Mouse (Mus musculus): ENCODE measurements around the gene Pabpn1l. TPM values are rescaled to one million over a fixed set of nuclear protein-coding genes. Genes with fewer than 3 reads are reported as not detected.

Gene Pabpn1l
- total RNA-seq (2021) = not detected
- long read RNA-seq, experiment 1 = 0 reads
- long read RNA-seq, experiment 2 = 0 reads

DNA sequence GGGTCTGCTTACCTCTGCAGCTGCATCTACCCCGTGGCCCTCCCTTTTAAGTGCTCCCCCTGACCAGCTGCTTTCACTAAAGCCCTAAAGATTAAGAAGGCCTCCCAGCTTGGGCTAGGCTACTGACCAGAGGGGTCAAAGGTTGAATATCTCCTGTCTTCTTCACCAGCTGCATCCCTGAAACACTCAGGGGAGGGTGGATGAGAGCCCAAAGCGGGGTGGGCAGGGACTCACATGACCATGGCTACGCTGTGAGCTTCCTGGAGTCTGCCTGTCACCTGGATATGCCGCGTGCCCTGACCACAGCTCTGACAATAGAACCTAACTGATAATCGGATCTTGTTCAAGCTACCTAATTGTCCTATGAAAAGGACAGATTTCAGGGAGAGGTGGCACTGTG lies at the start of gene Pabpn1l:
Gene Pabpn1l, minus strand, starts transcription at position 13 of the 400 bp plus-strand sequence.
- DNase-seq = no peak

DNA sequence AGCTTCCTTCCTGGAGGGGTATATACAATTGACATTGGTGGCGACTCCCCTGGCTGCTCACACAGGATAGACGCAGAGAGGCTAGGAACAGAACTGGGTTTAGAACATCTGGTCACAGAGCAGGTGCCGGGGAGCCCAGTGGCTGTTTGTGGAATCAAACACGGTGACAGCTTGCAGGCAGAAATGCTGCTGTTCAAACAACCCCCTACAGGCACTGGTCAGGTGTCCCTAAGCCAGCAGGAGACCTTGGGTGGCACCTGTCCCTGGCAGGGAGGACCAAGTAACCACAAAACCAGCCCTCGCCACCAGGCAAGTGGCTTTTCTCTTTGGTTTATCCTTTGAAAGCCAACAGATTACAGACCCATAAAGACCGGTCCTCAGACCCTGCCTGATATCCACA lies 49.4 kb upstream of the Pabpn1l start:
- no peak for DNase-seq

DNA sequence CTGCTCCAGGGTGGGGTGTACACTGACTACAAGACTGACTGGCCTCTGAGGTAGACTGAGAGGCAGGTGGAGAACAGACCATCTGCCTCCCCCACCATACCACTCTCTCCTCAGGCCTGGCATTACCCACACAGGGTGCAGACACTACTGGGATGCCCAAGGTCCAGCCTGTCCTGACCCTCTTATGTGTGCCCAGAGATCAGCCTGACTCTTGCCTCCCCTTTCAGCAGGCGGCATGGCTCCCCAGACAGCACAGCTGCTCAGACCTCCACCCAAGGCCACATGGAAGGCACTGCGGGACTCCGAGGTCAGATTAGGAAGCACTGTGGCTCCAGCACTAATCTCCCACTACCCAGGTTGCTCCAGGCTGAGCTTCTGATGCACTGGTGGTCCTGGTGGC lies 48.2 kb upstream of the Pabpn1l start:
- no peak for DNase-seq

DNA sequence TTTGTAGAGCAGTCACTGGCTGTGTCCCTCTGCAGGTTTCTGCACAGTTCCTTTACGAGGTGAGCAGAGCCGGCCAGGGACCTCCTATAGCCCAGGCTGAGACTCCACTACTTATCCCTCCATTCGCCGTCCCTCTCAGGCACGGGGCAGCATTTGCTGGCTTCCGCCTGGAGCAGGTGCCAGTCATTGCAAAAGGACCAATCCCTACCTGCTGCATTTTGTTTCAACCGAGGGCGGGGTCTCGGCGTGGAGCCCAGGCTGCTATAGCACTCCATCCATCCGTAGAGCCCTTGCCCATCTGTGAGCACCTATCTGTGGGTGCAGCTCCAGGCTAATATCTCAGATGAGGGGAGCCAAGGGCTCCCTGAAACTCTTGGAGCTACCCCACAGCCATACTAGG lies 47.5 kb upstream of the Pabpn1l start:
- no peak for DNase-seq

DNA sequence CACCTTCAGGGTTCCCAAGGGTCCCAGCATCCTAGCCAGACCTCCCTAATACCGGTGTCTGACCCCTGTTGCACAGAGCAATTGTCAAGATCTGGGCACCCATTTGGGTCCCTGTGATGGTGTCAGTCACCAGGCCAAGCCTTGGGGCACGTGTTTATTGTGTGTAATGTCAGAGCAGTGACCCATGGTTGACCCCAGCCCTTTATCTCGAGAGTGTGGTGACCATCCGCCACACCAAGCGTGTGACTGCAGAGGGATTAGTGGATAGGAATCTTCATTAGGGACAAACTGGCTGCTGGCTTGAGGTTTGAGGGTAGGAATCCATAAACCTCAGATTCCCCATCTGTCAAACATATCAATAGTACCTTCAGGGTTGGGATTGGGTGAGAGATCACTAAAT lies 46.8 kb upstream of the Pabpn1l start:
- DNase-seq = no peak

DNA sequence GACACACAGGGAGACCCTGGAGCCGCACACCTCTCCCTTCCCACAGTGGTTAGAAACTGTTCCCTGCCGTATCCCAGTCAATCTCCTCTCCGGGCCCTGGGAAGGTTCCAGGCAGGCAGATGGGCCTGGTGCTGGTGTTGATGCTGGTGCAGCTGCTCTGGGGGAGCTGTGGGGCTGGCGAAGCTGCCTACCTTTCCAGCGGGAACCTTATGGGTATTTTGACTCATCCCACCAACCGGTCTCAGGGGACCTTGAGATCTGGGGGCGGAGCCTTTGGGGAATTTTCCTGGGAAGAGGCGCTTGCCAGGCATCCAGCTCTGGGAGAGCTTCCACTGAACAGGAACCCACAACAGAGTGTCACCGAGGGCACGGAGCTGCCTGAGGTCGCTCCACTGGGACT lies 45.3 kb upstream of the Pabpn1l start:
- no peak for DNase-seq

DNA sequence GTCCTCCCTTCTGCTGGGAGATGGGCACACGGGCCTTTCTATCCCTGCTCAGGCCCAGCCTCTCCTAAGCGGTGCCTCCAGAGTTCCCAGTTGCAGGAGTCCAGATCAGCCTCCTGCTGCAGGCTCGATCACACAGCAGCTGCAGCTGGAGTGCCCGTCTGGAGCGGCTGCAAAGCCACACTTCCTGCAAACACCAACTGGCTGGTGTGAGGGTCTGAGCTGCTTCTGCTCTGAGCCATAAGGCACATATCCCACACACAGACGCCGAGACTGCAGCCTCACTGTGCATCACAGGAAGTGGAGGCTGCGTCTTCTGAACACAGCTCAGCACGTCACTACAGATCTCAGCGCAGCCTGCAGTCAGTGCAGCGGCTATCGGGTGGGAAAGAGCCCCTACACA lies 44.3 kb upstream of the Pabpn1l start:
- DNase-seq = no peak

DNA sequence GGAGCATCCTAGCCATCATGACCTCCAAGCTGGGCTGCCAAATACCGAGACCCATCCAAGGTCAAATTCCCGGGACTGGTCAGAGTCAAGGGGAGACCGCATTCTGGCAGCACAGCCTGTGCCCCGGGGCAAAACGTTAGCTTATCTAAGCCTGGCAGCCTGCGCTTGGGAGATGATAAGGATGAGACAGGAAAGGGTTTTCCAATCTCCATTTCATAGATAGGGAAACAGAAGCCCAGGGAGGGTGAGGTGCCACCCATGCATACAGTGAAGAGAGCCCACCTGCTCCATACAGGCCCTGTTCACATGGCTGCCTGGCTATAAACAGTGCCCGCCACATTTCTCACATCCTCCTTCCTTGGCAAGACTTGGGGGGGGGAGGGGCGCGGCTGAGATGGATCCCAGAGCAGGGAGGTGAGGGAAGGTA lies 43.8 kb upstream of the Pabpn1l start:
- DNase-seq = no peak

DNA sequence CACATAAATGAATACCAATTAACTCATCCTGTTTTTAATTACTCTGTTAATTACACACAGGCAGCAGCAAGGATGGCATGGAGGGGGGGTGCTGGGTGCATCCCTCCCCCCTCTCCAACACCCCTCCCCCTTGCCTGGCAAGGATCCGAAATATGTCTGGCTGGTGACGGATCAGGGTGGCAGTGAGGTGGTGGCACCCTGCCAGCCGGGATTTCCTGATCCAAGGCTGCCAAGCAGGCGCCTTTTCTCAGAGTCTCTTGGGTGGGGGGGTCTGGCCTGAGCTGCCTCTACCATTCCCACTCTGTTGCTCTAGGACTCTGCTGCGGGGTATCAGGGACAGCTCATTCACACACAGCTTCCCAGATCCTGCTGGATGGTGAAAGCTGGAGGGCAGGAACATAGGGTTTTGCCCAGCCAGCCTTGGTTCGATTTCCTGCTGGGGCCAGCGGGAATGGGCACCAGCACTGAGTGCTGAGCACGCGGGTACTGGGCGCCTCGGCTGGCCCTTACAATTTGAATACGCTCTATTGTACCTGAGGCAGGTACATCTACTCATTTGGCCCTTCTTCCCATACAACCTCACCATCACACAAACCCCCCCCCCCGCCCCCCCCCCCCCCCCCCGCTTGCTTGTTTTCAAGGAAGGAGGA lies 43.3 kb upstream of the Pabpn1l start:
- peak; percentile 65 for DNase-seq

DNA sequence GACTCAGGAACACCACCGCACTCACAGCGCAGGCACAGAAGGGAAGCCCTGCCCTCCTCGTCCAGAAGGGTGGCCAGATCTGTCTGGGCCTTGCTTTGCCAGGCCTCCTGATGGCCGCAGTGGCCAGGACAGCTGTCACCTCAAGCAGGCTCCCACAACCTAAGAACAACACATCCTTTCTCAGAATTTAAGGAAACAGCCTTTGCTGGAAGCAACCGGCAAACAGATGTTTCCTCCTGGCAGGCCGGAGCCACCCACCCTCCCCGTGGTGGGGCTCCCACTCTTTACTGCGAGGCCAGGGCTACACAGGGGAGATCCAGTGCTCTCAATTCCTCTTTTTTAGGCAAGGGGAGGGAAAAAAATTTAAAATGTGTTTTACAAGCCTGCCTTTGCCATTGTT lies 42.7 kb upstream of the Pabpn1l start:
- DNase-seq = peak; percentile 77

DNA sequence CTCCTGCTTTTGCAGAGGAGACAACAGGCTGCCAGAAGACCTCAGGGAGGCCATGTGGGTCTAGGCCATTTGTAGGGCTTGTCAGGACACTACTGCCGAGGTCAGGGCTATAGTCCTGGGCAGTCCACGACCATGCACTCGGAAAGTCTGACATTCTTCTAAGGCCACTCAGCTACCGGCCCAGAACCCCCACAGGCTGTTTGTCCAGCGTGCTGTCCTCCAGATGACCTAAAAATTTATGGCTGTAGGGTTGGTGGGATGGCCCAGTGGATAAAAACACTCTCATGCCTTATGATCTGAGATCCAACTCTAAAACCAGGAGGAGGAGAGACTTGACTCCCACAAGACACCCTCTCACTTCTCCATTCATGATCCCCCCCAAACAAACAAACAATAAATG lies 41.1 kb upstream of the Pabpn1l start:
- DNase-seq = no peak

DNA sequence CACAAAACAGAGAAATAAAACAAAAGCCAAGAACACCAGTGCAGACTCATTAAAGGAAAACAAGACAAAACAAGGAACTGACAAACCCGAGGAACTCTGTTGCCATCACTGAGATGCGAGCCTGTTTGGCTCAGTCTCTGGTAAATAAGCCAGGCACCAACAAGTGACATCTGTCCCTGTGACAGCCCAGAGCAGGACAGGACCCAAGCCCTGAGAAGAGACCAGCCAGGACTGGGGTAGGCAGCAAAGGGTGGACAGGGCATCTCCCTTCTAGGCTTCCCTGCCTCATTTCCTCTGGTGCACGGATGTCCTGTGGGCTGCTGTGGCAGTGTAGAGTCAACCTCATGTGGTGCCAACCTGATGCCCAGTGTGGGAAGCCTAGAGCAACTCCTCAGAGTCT lies 40.6 kb upstream of the Pabpn1l start:
- DNase-seq = no peak

DNA sequence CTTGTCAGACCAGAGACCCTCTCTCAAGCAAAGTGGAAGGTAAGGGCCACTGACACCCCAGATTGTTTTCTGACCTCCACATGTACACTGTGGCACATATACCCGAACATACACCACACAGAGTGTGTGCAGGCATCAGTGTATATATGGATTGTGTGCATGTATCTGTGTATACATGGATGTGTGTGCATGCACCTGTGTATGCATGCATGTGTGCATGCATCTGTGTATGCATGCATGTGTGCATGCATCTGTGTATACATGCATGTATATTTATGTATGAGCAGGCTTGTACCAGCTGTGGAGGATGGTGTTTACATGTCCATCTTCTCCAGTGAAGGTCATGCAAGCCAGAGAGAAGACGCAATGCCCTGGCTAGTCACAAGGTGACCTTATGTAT lies 39.4 kb upstream of the Pabpn1l start:
- no peak for DNase-seq

DNA sequence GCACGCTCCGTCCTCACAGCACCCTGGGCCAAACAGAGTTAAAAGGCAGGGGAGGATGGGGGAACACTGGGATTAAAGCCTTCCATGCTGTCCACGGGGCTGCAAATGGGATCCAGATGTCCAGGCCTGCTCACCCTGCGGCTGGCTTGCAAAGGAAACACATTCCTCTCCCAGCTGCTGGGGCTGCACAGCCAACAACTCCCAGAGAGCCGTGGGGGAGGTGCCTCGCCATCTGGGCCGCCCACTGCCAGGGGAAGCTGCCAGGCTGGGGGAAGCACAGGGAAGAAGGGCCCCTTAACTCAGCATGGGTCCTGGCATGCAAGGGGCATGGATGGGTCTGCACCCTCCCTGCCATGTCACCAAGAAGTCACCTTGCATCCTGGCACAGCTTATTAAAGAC lies 38.6 kb upstream of the Pabpn1l start:
- peak; percentile 86 for DNase-seq

DNA sequence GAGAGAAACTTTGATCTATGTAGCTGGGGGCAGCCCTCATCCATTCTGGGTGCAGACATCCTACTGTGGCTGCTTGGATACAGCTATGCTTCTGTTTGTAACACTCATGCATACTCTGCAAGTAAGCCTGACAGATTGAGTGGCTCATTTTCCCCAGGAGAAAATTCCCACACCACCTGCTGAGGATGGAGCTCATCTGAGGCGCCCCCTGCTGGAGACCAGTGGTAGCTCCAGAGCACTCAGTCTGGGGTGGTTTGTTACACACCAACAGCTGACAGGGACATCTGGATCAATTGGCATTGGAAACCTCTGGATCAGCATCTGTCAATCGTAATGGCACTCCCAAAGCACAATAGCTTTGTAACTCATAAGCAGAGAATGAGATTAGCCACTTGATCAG lies 37.5 kb upstream of the Pabpn1l start:
- no peak for DNase-seq

DNA sequence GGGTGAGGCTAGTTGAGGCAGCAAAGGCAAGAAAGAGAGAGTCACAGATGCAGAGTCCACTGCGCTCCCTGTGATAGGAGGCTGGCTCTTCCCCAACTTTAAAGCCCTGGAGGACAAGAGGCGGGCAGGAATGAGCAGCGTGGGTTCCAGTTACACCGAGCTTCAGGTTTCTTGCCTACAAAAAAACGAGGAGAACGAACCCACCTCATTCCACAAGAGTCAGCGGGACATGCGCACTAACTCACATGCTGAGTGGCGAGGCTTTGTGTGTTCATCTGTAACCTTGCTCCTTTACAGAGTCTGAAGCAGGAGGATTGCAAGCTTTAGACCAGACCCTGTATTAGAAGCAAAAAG lies 36.2 kb upstream of the Pabpn1l start:
- DNase-seq = no peak

DNA sequence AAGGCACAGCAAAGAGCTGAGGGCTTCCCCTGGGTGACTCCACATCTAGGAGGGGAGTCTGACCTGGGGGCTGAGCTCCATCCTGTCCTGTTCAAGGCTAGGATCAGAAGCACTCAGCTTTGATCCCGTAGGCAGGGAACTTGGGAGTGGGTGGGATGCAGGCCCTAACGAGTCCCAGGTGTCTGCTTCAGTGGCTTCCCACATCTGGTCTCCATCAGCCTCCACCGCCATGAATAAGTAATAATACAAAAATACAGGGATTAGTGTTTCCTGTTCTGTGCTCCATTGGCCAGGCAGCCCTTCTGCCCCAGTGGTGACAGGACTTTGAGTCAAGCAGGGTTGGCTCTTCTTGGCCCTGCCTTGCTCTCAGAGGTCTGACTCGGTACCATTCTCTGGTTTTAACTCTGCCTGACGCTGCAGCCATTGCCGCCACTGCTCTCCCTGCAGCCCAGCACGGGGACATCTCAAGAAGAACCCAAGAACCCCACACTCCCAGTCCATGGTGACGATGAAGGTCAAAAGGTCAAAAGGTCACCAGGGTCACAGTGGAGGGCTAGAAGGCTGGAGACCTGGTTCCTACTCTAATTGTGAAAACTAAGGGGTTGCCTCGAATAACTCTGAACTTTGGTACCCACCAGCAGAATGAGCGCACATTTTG lies 35.7 kb upstream of the Pabpn1l start:
- no peak for DNase-seq

DNA sequence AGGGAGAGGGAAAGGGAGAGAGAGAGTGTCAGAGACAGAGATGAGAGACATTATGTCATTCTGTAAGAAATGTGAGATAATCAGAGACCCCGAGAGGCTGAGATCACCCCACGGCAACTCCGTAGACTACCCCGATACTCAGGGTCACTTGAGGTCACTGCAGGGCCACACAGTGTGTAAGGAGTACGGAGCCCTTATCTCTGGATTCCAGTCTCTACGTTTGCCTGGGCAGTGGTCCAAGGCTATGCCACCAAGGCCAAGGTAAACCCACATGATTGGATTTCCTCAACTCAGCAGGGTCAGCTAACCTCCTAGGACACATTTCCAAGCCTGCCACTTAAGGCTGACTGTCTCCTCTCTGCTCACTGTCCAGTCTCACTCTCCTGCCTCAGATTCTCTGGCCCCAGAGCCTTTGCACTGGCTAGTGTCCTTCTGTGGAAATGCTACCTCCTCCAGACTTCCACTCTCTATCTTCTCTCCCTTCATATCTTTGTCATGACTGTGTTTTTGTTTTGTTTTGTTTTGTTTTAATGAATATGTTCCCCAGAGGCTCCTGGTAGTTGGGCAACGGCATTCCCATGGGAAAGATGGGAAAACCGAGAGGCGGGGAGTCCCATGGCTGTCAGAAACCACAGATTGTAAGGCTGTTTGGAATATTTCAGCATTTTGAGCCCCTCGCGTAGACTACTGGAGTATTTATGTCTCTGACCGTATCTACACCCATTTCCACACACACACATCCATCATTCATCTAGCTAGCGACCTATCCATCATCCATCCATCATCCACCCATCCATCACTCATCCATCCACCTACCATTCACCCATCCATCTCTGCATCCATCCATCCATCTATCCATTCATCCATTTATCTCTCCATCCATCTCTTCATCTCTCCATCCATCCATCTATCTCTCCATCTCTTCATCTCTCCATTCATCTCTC lies 33.8 kb upstream of the Pabpn1l start:
- DNase-seq = peak; percentile 43

DNA sequence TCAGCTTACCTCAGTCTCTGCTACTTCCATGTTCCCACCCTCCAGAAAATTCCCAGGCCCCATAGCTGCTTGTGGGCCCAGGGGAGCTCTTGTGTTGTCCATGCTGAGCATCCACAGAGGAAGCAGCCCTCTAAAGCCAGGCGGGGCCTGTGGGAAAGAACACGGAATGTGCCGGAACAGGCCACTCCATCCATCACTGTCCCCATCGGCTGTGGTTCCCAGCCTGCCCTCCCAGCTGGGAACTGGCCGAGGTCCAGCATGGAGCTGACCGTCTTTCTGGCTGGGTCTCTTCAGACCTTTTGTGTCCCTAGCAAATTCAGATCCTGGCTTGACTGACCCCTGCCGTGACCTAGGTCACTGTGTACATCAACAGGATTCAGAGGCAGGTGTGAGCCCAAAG lies 32.2 kb upstream of the Pabpn1l start:
- peak; percentile 71 for DNase-seq

DNA sequence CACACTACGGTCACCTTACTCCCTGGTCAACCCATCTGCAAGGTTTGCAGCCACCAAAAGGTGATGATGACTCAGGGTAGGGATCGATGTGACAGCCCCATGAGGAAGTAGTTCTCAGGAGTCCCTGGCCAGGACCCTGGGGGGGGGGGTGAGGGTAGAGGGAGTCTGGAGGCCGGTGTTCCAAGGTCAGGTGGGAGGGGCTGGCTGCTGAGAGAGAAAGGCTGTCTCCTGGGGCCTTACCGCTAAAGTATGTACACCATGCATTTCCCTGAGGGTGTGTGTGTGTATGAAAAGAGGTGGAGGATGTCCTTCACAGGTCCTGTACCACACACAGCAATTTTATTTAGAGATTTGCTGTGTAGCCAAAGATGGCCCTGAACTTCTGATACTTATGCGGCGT lies 30.1 kb upstream of the Pabpn1l start:
- DNase-seq = no peak

DNA sequence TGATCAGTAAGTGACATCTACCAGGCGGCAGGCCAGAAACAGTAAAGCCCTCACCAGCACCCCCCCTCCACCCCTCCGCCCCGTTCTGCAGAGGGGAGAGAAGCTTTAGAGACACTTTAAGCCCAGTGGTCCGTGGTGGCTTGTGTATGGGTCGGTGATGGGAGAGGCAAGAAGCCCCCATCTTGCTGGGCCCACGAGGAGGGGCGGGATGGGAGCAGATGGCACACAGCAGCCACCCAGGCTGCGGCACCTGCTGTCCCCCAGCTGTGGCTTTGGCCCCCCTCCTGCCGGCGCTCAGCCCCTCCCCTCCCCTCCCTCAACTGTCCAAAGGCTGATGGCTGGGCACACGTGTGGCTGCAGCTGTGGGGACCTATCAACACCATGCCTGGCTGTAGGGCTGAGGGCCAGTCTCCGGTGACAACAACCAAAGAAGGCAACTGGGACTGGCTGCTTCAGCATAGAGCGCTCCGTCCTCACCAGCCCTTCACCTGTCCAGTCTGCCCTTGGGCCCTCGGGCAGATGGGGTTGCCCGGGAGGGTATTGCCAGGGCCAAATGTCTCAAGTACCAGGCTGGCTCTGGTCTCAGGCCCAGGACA lies 28.9 kb upstream of the Pabpn1l start:
- peak; percentile 91 for DNase-seq

DNA sequence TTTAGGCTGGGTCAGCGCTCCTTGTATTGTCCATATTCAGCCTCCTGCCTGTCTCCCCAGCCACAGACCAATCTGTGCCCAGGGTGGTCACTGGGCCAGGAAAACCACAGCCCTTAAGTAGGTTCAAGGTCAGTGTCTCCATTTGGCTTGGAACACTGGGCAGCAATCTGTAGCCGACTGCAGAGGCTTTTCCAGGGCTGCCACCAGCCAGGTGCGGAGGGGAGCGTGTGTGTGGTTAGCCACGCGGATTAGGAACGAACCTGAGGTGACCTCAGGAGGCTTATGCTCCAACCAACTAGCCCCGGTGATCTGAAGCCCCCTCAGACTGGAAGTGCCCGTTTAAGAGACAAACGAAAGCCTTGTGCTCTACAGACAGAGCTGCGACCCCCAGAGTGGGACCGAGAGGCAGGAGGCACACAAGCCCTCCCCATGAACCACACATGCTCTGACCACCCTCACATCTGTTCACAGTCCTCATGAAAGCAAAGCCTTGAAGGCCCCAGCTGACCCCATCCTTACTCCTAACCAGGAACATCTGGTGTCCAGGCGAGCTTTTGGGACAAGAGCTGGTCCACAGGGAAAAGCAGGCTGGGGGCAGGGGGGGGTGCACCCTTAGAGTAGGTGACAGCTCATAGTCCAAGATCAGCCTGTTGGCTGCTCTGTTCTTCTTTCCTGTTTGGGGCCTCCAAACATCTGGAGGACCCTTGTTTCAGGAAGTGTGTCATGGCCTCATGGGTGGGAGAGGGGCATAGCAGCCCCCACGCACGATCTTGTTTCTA lies 25.8 kb upstream of the Pabpn1l start:
- no peak for DNase-seq

All from gastrocnemius, postnatal 25 days (tissue).